Mouse (Mus musculus): Measurements from ENCODE around the gene Zfp978.
"Not testable (repeated sequence)": the region's sequence is repeated elsewhere in the genome, so short reads cannot be mapped to it uniquely, and the experiment has no call there.

DNA sequence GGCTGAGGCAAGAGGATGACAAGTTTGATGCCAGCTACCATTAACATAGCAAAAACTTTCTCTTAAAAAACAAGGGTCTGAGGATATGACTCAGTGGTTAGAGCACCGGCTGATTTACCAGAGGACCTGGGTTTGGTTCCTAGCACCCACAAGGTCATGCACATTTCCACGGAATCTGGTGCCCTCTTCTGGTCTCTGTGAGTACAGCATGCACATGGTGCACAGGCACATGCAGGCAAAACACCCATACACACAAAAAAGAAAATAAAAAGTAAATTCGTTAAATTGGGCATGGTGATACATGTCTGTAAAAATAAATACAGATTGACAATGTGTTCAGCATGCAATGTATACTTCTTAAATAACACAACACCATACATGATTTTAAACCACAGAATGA is 20.9 kb upstream of the Zfp978 start:
- TF ChIP-seq CTCF, POLR2A (IDR thresholded peaks at IDR 0.05; ENCODE audit: extremely low read depth, insufficient read depth, low read length): not testable (repeated sequence)

Measured in cortical plate, adult 2 months (tissue).